In genomic region chr11:67533151-67533550, GRCm38 (mm10) we compare ENCODE assay signal across 22 mouse cellular contexts.
A peak's percentile ranks its signal among the peaks of the same experiment; 100 is the strongest.
DNase-seq lines count a peak whose midpoint lies in the region; ATAC-seq lines count a peak whose summit lies in the region.
"Had no signal": no experiment of that assay in that cellular context is flagged by ENCODE, and none has a peak within 500 bp of the region (broad histone marks: within the 10 kb centered on the region; RNA-seq: fewer than 3 reads in every experiment).

No protein-coding gene starts in this region.

- no peaks in the 10 kb centered on the region for H3K27me3 ChIP-seq in heart, embryonic 11.5 days (ENCODE audit: control insufficient read depth, insufficient read depth, low read length)
- no peaks in the 10 kb centered on the region for H3K27me3 ChIP-seq in limb, embryonic 15.5 days
- H3K27me3 ChIP-seq in limb, embryonic 10.5 days (ENCODE audit: low read depth, poor library complexity, severe bottlenecking) = no peaks in the 10 kb centered on the region
- no peaks in the 10 kb centered on the region for H3K27me3 ChIP-seq in stomach, embryonic 16.5 days (ENCODE audit: control insufficient read depth, insufficient read depth, low read length)
- H3K27me3 ChIP-seq: forebrain, embryonic 13.5 days; heart, embryonic 12.5 days; hindbrain, embryonic 12.5 days; hindbrain, embryonic 15.5 days had no signal

- H3K4me3 ChIP-seq in heart, embryonic 11.5 days (ENCODE audit: low read depth, low read length) = no peak overlapping the region
- H3K4me3 ChIP-seq in limb, embryonic 15.5 days = no peak overlapping the region
- H3K4me3 ChIP-seq in limb, embryonic 10.5 days = no peak overlapping the region
- H3K4me3 ChIP-seq in stomach, embryonic 16.5 days (replicated peaks; ENCODE audit: low read length) = no peak overlapping the region
- H3K4me3 ChIP-seq: forebrain, embryonic 10.5 days; forebrain, embryonic 13.5 days; heart, embryonic 12.5 days; hindbrain, embryonic 12.5 days; hindbrain, embryonic 15.5 days had no signal

- ATAC-seq in heart, embryonic 11.5 days (replicated peaks; ENCODE audit: insufficient number of reproducible peaks, low FRiP score, low TSS enrichment) = no peak
- no peak for ATAC-seq in limb, embryonic 15.5 days (ENCODE audit: insufficient number of reproducible peaks, low FRiP score, low TSS enrichment, low read depth)
- no peak for ATAC-seq in stomach, embryonic 16.5 days (ENCODE audit: insufficient read depth, low FRiP score)
- ATAC-seq: activated CD4-positive, CD25-positive, alpha-beta regulatory T cell, adult 4 months; forebrain, embryonic 13.5 days; forebrain, embryonic 16.5 days; intestine, postnatal 0 days had no signal

- H3K4me2 ChIP-seq in heart, embryonic 11.5 days = no peak overlapping the region
- no peak overlapping the region for H3K4me2 ChIP-seq in limb, embryonic 15.5 days
- no peak overlapping the region for H3K4me2 ChIP-seq in stomach, embryonic 16.5 days (ENCODE audit: low read depth, low read length)
- H3K4me2 ChIP-seq: forebrain, embryonic 13.5 days; heart, embryonic 12.5 days; hindbrain, embryonic 12.5 days; hindbrain, embryonic 15.5 days had no signal

- WGBS in heart, embryonic 11.5 days (ENCODE audit: insufficient replicate concordance) = 87% methylated on average over 6 of the region's 6 CpGs
- 56% methylated on average over 6 of the region's 6 CpGs for WGBS in limb, embryonic 15.5 days
- 86% methylated on average over 6 of the region's 6 CpGs for WGBS in limb, embryonic 10.5 days
- 81% methylated on average over 6 of the region's 6 CpGs for WGBS in stomach, embryonic 16.5 days

- H3K4me1 ChIP-seq in heart, embryonic 11.5 days (ENCODE audit: control insufficient read depth, insufficient read depth, low read length) = peaks cover 10% of the 10 kb centered on the region
- H3K4me1 ChIP-seq in limb, embryonic 15.5 days = peaks cover 14% of the 10 kb centered on the region
- peaks cover 12% of the 10 kb centered on the region; the same call in 1 of the 2 replicates for H3K4me1 ChIP-seq in limb, embryonic 10.5 days
- H3K4me1 ChIP-seq in stomach, embryonic 16.5 days (ENCODE audit: control insufficient read depth, insufficient read depth, low read length) = peaks cover 2% of the 10 kb centered on the region
- H3K4me1 ChIP-seq: forebrain, embryonic 10.5 days; forebrain, embryonic 13.5 days; hindbrain, embryonic 12.5 days; hindbrain, embryonic 15.5 days had no signal

- H3K27ac ChIP-seq in heart, embryonic 11.5 days (ENCODE audit: low read depth, low read length) = no peak overlapping the region
- H3K27ac ChIP-seq in limb, embryonic 15.5 days = 0 out of 2 replicates have a peak overlapping the region, but pooled peaks have one; percentile 5
- H3K27ac ChIP-seq in limb, embryonic 10.5 days = no peak overlapping the region
- H3K27ac ChIP-seq in stomach, embryonic 16.5 days (ENCODE audit: low read length) = no peak overlapping the region; the same call in 1 of the 2 replicates
- H3K27ac ChIP-seq: forebrain, embryonic 10.5 days; forebrain, embryonic 13.5 days; hindbrain, embryonic 12.5 days; hindbrain, embryonic 15.5 days had no signal

- H3K9me3 ChIP-seq in heart, embryonic 11.5 days (replicated peaks; ENCODE audit: control insufficient read depth, low read length) = no peaks in the 10 kb centered on the region
- H3K9me3 ChIP-seq in limb, embryonic 15.5 days = no peaks in the 10 kb centered on the region
- H3K9me3 ChIP-seq in limb, embryonic 10.5 days (replicated peaks) = no peaks in the 10 kb centered on the region
- H3K9me3 ChIP-seq in stomach, embryonic 16.5 days (replicated peaks; ENCODE audit: control insufficient read depth, low read length) = no peaks in the 10 kb centered on the region
- H3K9me3 ChIP-seq: forebrain, embryonic 10.5 days; forebrain, embryonic 13.5 days; heart, embryonic 12.5 days; hindbrain, embryonic 12.5 days; hindbrain, embryonic 15.5 days had no signal

- peak; percentile 43 for DNase-seq in gastrocnemius, adult 18-20 months (ENCODE audit: low spot score)
- DNase-seq in gastrocnemius, postnatal 25 days = no peak
- DNase-seq in heart, adult 9 months (ENCODE audit: low spot score in 2 of 2) = no peak
- no peak for DNase-seq in limb, embryonic 10.5 days (ENCODE audit: low spot score)
- no peak for DNase-seq in frontal cortex, adult 2 months (ENCODE audit: extremely low spot score in 1 of 2, low spot score in 1 of 2)
- DNase-seq: adrenal gland, adult 8-10 months; adrenal gland, postnatal 25 days; cerebellum, adult 11-12 months; cerebellum, adult 8-10 months; cerebellum, postnatal 10 days; gastrocnemius, postnatal 14 days had no signal

- 0 out of 2 replicates have a peak overlapping the region, but pooled peaks have one; percentile 5 for H3K9ac ChIP-seq in heart, embryonic 11.5 days (ENCODE audit: low read depth, low read length)
- no peak overlapping the region for H3K9ac ChIP-seq in limb, embryonic 15.5 days
- peak overlapping the region; percentile 10; the same call in 1 of the 2 replicates for H3K9ac ChIP-seq in stomach, embryonic 16.5 days (ENCODE audit: low read length)
- H3K9ac ChIP-seq: forebrain, embryonic 13.5 days; heart, embryonic 12.5 days; hindbrain, embryonic 12.5 days; hindbrain, embryonic 15.5 days had no signal

- H3K36me3 ChIP-seq in heart, embryonic 11.5 days (ENCODE audit: control insufficient read depth, insufficient read depth, low read length) = no peaks in the 10 kb centered on the region
- H3K36me3 ChIP-seq in limb, embryonic 15.5 days = no peaks in the 10 kb centered on the region
- H3K36me3 ChIP-seq in limb, embryonic 10.5 days = no peaks in the 10 kb centered on the region
- H3K36me3 ChIP-seq in stomach, embryonic 16.5 days (ENCODE audit: control insufficient read depth, insufficient read depth, low read length) = no peaks in the 10 kb centered on the region
- H3K36me3 ChIP-seq: forebrain, embryonic 10.5 days; heart, embryonic 12.5 days; hindbrain, embryonic 12.5 days; hindbrain, embryonic 15.5 days had no signal
